Comparison of ENCODE assay signal across 9 mouse cellular contexts in genomic region chr16:70351641-70352280, GRCm38 (mm10). TPM values are rescaled to one million over a fixed set of nuclear protein-coding genes. Genes with fewer than 3 reads are reported as not detected.
A peak's percentile ranks its signal among the peaks of the same experiment; 100 is the strongest.
DNase-seq lines count a peak whose midpoint lies in the region; ATAC-seq lines count a peak whose summit lies in the region.
"Had no signal": no experiment of that assay in that cellular context is flagged by ENCODE, and none has a peak within 500 bp of the region (broad histone marks: within the 10 kb centered on the region; RNA-seq: fewer than 3 reads in every experiment).

No protein-coding gene starts in this region.

- H3K27me3 ChIP-seq in embryonic facial prominence, embryonic 14.5 days (replicated peaks; ENCODE audit: control insufficient read depth, insufficient read depth, low read length) = no peaks in the 10 kb centered on the region
- no peaks in the 10 kb centered on the region for H3K27me3 ChIP-seq in intestine, embryonic 15.5 days (replicated peaks)
- H3K27me3 ChIP-seq in forebrain, embryonic 11.5 days (ENCODE audit: control insufficient read depth, insufficient read depth, low read length) = no peaks in the 10 kb centered on the region
- no peaks in the 10 kb centered on the region for H3K27me3 ChIP-seq in forebrain, embryonic 15.5 days
- H3K27me3 ChIP-seq: embryonic facial prominence, embryonic 15.5 days had no signal

- no peak overlapping the region for H3K4me3 ChIP-seq in embryonic facial prominence, embryonic 14.5 days (ENCODE audit: low read depth, low read length)
- no peak overlapping the region for H3K4me3 ChIP-seq in intestine, embryonic 15.5 days (replicated peaks)
- no peak overlapping the region for H3K4me3 ChIP-seq in forebrain, embryonic 11.5 days (ENCODE audit: low read depth, low read length)
- no peak overlapping the region for H3K4me3 ChIP-seq in forebrain, embryonic 15.5 days
- H3K4me3 ChIP-seq: embryonic facial prominence, embryonic 15.5 days had no signal

- H3K4me2 ChIP-seq in embryonic facial prominence, embryonic 14.5 days (ENCODE audit: low read depth, low read length) = peak overlapping the region; percentile 3; the same call in 1 of the 2 replicates
- no peak overlapping the region for H3K4me2 ChIP-seq in intestine, embryonic 15.5 days (replicated peaks)
- no peak overlapping the region for H3K4me2 ChIP-seq in forebrain, embryonic 11.5 days (ENCODE audit: low read depth, low read length, severe bottlenecking)
- no peak overlapping the region for H3K4me2 ChIP-seq in forebrain, embryonic 15.5 days (replicated peaks)
- H3K4me2 ChIP-seq: embryonic facial prominence, embryonic 15.5 days had no signal

- WGBS in embryonic facial prominence, embryonic 14.5 days = 32% methylated on average over 11 of the region's 11 CpGs
- WGBS in intestine, embryonic 15.5 days = 47% methylated on average over 11 of the region's 11 CpGs
- WGBS in forebrain, embryonic 11.5 days = 82% methylated on average over 11 of the region's 11 CpGs
- WGBS in forebrain, embryonic 15.5 days = 81% methylated on average over 11 of the region's 11 CpGs

- no peaks in the 10 kb centered on the region for H3K9me3 ChIP-seq in embryonic facial prominence, embryonic 14.5 days (ENCODE audit: control insufficient read depth, low read length)
- no peaks in the 10 kb centered on the region for H3K9me3 ChIP-seq in intestine, embryonic 15.5 days
- no peaks in the 10 kb centered on the region for H3K9me3 ChIP-seq in forebrain, embryonic 11.5 days (ENCODE audit: control insufficient read depth, low read length)
- H3K9me3 ChIP-seq in forebrain, embryonic 15.5 days = no peaks in the 10 kb centered on the region
- H3K9me3 ChIP-seq: embryonic facial prominence, embryonic 15.5 days had no signal

- H3K4me1 ChIP-seq in embryonic facial prominence, embryonic 14.5 days (ENCODE audit: control insufficient read depth, insufficient read depth, low read length) = no peaks in the 10 kb centered on the region
- 0 out of 2 replicates have a peak, but pooled peaks cover 2% of the 10 kb centered on the region for H3K4me1 ChIP-seq in intestine, embryonic 15.5 days (replicated peaks)
- H3K4me1 ChIP-seq in forebrain, embryonic 11.5 days (replicated peaks; ENCODE audit: control insufficient read depth, insufficient read depth, low read length) = no peaks in the 10 kb centered on the region
- no peaks in the 10 kb centered on the region for H3K4me1 ChIP-seq in forebrain, embryonic 15.5 days
- H3K4me1 ChIP-seq: embryonic facial prominence, embryonic 15.5 days had no signal

- no peak overlapping the region for H3K9ac ChIP-seq in embryonic facial prominence, embryonic 14.5 days (ENCODE audit: low read depth, low read length)
- no peak overlapping the region for H3K9ac ChIP-seq in intestine, embryonic 15.5 days
- no peak overlapping the region for H3K9ac ChIP-seq in forebrain, embryonic 11.5 days (ENCODE audit: low read length)
- H3K9ac ChIP-seq in forebrain, embryonic 15.5 days (replicated peaks) = no peak overlapping the region
- H3K9ac ChIP-seq: embryonic facial prominence, embryonic 15.5 days had no signal

- ATAC-seq in embryonic facial prominence, embryonic 14.5 days (ENCODE audit: low read depth) = 0 out of 2 replicates have a peak, but pooled peaks have one; percentile 30
- peak; percentile 84 for ATAC-seq in intestine, embryonic 15.5 days
- no peak for ATAC-seq in forebrain, embryonic 11.5 days (replicated peaks; ENCODE audit: low FRiP score)
- no peak for ATAC-seq in forebrain, embryonic 15.5 days (replicated peaks)

- H3K36me3 ChIP-seq in embryonic facial prominence, embryonic 14.5 days (ENCODE audit: control insufficient read depth, insufficient read depth, low read length) = no peaks in the 10 kb centered on the region
- H3K36me3 ChIP-seq in intestine, embryonic 15.5 days = no peaks in the 10 kb centered on the region
- H3K36me3 ChIP-seq in forebrain, embryonic 11.5 days (ENCODE audit: control insufficient read depth, insufficient read depth, low read length) = no peaks in the 10 kb centered on the region
- H3K36me3 ChIP-seq in forebrain, embryonic 15.5 days = no peaks in the 10 kb centered on the region
- H3K36me3 ChIP-seq: embryonic facial prominence, embryonic 15.5 days had no signal

- peak; percentile 0 for DNase-seq in cerebellum, adult 8-10 months
- no peak for DNase-seq in cerebellum, adult 18-20 months
- DNase-seq in embryonic facial prominence, embryonic 14.5 days (ENCODE audit: low spot score) = peak; percentile 36
- peak; percentile 57 to 68 for DNase-seq in lung, adult 18-20 months
- DNase-seq in retina, embryonic 14.5 days (ENCODE audit: low spot score) = peak; percentile 44
- DNase-seq in forebrain, embryonic 11.5 days (ENCODE audit: low spot score) = no peak

- H3K27ac ChIP-seq in embryonic facial prominence, embryonic 14.5 days (replicated peaks; ENCODE audit: low read depth, low read length) = no peak overlapping the region
- H3K27ac ChIP-seq in intestine, embryonic 15.5 days = no peak overlapping the region
- no peak overlapping the region for H3K27ac ChIP-seq in forebrain, embryonic 11.5 days (ENCODE audit: low read depth, low read length)
- no peak overlapping the region for H3K27ac ChIP-seq in forebrain, embryonic 15.5 days (replicated peaks)
- H3K27ac ChIP-seq: embryonic facial prominence, embryonic 15.5 days had no signal

RNA-seq across cellular contexts. Expression of gene Gbe1, which starts 38.0 kb away (rescaled TPM):
- 17.6 and 18.4 TPM in 2 replicates for polyA plus RNA-seq in embryonic facial prominence, embryonic 14.5 days (2014; fragmentation: Nextera tagmentation; extraction: Ambion mirVana)
- 23.3 and 25.3 TPM in 2 replicates for polyA plus RNA-seq in intestine, embryonic 15.5 days (2015; fragmentation: Nextera tagmentation; extraction: Ambion mirVana)
- polyA plus RNA-seq in forebrain, embryonic 11.5 days (2014; fragmentation: Nextera tagmentation; extraction: Ambion mirVana) = 26.0 and 26.3 TPM in 2 replicates
- polyA plus RNA-seq in forebrain, embryonic 15.5 days (2015; fragmentation: Nextera tagmentation; extraction: Ambion mirVana) = 10.6 and 13.4 TPM in 2 replicates

Comparison
In these comparisons a context has a peak if more than half of its experiments do, and no peak if none do; other contexts are left out.
1. DNase-seq: peak in cerebellum, adult 8-10 months (single experiment), embryonic facial prominence, embryonic 14.5 days (single experiment), lung, adult 18-20 months (2 of 2) and retina, embryonic 14.5 days (single experiment); none in cerebellum, adult 18-20 months (0 of 2) and forebrain, embryonic 11.5 days (single experiment).
2. ATAC-seq: peak in embryonic facial prominence, embryonic 14.5 days (single experiment) and intestine, embryonic 15.5 days (single experiment); none in forebrain, embryonic 11.5 days (single experiment) and forebrain, embryonic 15.5 days (single experiment).